Mouse (Mus musculus) liver (tissue): ENCODE data around the gene Ranbp17.

ENCODE experiments used
- DNase-seq: peaks from one replicate; pipeline ENCODE4 v3.0.0-alpha.2; 2020; ENCODE audit warnings: mixed read lengths

The Ranbp17 gene

GRCm38 (mm10) chr11:33228186-33228585 is 285.4 kb downstream of the Ranbp17 start:
- DNase-seq: no peak

- no peak for DNase-seq
These were observed 287.0 kb downstream of the Ranbp17 start for GRCm38 (mm10) chr11:33226516-33226915.

GRCm38 (mm10) chr11:33221566-33222365 is 291.8 kb downstream of the Ranbp17 start:
- no peak for DNase-seq

- DNase-seq: no peak
These were observed 292.8 kb downstream of the Ranbp17 start for GRCm38 (mm10) chr11:33220763-33221162.

- DNase-seq: no peak
These were observed 296.0 kb downstream of the Ranbp17 start for GRCm38 (mm10) chr11:33217384-33218079.

GRCm38 (mm10) chr11:33207411-33207810 is 306.1 kb downstream of the Ranbp17 start:
- no peak for DNase-seq

- DNase-seq: no peak
These were observed 308.6 kb downstream of the Ranbp17 start for GRCm38 (mm10) chr11:33204966-33205365.

GRCm38 (mm10) chr11:33204329-33204705 is 309.2 kb downstream of the Ranbp17 start:
- DNase-seq: no peak

GRCm38 (mm10) chr11:33203383-33204328 is 309.9 kb downstream of the Ranbp17 start, which contains the start of gene Tlx3:
TSS of gene Tlx3 (minus strand) at chr11:33203589.
- no peak for DNase-seq

- no peak for DNase-seq
These were observed 310.6 kb downstream of the Ranbp17 start for GRCm38 (mm10) chr11:33202972-33203371.

GRCm38 (mm10) chr11:33202296-33202695 is 311.2 kb downstream of the Ranbp17 start:
- no peak for DNase-seq

- DNase-seq: no peak
These were observed 311.9 kb downstream of the Ranbp17 start for GRCm38 (mm10) chr11:33201626-33202010.

GRCm38 (mm10) chr11:33200764-33201625 is 312.6 kb downstream of the Ranbp17 start:
- DNase-seq: peak; percentile 29

- no peak for DNase-seq
These were observed 313.4 kb downstream of the Ranbp17 start for GRCm38 (mm10) chr11:33199906-33200763.

GRCm38 (mm10) chr11:33199117-33199514 is 314.4 kb downstream of the Ranbp17 start:
- DNase-seq: no peak

GRCm38 (mm10) chr11:33198351-33199116 is 315.0 kb downstream of the Ranbp17 start:
- no peak for DNase-seq

- DNase-seq: no peak
These were observed 315.9 kb downstream of the Ranbp17 start for GRCm38 (mm10) chr11:33197673-33198072.

GRCm38 (mm10) chr11:33197133-33197514 is 316.4 kb downstream of the Ranbp17 start:
- DNase-seq: no peak

GRCm38 (mm10) chr11:33196447-33197132 is 317.0 kb downstream of the Ranbp17 start:
- DNase-seq: no peak
